Mouse (Mus musculus) thymus, postnatal 25 days (tissue): Measurements from ENCODE around the gene Lonp2.

Experiments
- DNase-seq: peaks from one replicate; pipeline ENCODE4 v3.0.0; 2022

The Lonp2 gene

DNA sequence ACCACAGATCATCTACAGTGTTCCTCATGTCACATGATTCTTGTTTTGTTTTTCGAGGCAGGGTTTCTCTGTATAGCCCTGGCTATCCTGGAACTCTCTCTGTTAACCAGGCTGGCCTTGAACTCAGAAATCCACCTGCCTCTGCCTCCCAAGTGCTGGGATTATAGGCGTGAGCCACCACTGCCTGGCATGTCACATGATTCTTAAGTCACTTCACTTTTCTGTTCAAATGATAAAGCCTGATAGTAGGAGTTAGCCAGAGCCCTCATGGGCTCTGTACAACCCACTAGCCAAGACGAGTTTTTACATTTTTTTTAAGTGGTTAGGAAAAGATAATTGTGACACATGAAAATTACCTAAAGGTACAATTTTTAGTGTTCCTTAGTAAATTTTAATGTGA lies 134.8 kb downstream of the Lonp2 start:
- DNase-seq, result no peak

- no peak for DNase-seq
Observed at GRCm38 (mm10) chr8:86759090-86759491, 135.2 kb downstream of the Lonp2 start.

DNA sequence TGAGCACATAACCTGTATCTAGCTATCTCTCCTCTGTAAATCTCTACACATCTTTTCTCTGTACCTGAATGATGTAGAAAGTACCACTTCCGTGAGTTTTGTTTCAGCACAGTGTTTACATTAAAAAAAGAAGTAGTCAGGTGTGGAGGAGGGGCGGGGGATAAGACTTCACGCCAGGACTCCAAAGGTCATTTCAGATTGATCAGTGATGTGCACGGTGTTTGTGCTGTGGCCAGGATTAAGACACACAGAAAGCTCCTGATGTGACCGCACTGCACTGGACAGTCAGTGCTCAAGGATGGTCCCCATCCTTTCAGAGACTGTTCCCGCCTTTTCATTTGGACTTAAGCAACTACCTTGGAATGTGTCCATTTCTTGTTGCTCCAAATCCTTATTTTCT lies 136.9 kb downstream of the Lonp2 start:
- DNase-seq, result no peak

DNA sequence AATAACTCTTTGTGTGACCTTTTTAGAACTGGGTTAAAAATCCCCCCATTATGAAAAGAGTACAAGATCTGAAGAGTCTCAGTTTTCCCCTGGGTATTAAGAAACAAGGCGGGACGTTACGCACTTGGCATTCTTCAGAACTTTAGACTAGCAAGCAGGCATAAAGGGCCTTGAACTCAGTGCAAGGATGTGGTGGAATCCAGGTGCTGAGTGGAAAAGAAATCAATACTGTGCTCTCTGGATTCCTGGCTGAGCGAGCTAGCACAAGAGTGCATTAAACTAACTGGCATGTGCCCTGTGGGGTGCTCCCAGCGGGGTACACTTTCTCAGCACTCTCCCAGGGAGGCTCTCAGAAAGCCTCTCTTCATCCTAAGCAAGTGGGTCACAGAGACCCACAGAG lies 139.0 kb downstream of the Lonp2 start:
- DNase-seq, result no peak

DNA sequence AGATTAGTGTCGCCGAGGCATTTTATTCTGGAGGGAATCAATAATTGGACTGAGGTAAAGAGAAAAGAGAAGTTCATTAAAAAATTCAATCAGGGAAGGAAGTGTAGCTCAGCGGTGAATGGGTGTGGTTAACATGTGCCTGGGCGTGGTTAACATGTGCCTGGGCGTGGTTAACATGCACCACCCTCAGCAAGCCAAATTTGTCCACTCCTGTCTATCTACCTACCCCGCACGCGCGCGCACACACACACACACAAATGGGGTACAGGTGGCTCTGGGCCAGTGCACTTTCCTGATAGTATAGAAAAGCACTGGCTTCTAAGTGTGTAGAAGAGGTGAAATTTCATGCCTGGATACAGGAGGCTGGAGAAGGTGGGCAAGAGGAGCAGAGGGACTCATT lies 141.3 kb downstream of the Lonp2 start:
- no peak for DNase-seq

GRCm38 (mm10) chr8:86765669-86766068 lies 141.8 kb downstream of the Lonp2 start:
- no peak for DNase-seq

DNA sequence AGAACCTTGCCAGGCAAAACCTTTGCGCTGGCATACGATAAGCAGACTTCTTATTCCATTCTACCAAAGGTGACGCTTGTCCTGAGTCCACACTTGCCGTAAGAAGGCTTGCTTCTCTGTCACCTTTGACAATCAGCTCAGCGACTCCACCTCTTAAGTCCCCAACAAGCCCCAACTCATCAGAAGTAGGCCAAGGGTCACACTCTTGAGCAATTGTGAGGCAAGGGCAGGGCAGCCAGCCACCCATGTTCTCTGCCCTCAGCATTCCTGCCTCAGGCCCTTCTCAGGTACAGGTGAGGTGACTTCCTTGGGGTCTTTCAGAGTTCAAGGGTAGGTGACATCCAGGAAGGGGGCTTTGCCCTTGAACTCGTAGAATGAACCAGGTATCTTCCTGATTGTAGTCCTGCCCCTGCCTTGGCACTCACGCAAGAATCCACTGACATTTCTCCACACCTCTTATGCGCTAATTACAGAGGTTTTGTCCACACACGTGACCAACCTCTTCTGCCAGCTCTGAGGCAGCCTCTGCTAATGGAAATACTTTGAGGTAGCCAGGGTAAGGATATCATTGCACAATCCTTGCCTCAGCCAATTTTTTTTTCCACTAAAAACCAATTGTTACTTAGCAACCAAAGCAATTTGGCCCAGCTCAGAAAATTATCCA lies 142.8 kb downstream of the Lonp2 start:
- no peak for DNase-seq

DNA sequence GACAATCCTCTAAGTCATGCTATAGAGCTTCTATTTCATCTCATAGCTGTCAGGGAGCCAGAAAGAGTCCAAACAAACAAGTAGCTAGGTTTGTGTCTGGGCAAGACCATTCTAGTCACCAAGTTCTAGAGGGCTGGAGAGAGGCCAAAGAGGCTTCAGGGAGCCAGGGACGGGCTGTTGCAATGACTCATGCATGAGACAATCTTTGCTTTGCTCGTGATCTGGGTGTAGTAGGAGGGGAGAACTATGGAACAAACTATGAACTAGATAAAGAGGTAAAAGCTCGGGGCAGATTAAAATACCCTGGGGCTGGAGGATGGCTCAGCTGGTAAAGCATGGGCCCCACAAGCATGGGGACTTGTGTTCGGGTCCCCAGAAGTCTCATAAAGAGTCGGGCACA lies 144.7 kb downstream of the Lonp2 start:
- DNase-seq, result no peak

DNA sequence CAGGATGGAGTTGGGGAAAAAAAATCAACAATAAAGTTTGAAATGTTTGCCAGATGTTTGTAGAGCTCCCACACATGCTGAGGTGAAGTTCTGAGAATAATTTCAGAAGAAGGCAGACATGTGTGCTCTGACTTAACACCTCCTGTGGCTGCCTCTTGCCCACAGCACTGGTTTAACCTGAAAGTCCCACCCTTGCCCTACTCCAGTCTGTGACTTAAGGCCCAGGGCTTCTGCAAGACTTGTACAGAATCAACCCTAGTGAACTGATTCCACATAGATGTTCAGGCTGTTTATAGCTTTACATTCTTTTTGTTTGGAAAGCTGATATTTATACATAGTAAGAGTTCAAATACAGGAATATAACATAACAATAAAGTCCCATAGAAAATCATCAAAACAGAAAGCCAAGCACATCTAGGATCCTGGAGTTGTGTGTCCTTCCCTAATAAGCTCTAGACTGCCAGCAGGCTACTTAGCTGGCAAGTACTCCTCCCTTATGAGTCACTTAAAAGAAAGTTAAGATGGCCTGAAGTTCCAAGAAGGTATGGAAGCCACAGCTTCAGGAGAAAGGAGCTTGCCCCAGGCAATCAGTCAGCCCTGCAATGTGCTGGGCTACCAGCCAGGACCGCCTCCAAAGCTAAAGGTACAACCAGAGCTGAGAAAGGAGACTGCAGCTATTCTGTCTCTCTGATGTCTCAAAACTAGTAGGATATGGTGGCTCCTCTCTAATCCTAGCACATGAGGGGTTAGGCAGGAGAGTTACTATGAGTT lies 146.3 kb downstream of the Lonp2 start:
- no peak for DNase-seq
